Mouse (Mus musculus): ENCODE measurements around the gene Spag6. TPM values are rescaled to one million over a fixed set of nuclear protein-coding genes. Genes with fewer than 3 reads are reported as not detected.

Spag6 gene
- 0.35 and 0.36 TPM in 2 replicates for polyA plus RNA-seq (2012; rRNA removed; ENCODE audit: low replicate concordance)

GRCm38 (mm10) chr2:18693871-18694610 lies at the start of gene Spag6:
Spag6 (plus strand) TSS chr2:18694032.

GRCm38 (mm10) chr2:18672133-18672765 lies 21.6 kb upstream of the Spag6 start, which contains the start of gene Commd3:
Commd3 (plus strand) TSS chr2:18672384.

GRCm38 (mm10) chr2:18676936-18677491 lies 16.8 kb upstream of the Spag6 start, which contains the start of gene Bmi1:
Bmi1 (plus strand) TSS chr2:18677018.

Other genes starting within 250 kb of the Spag6 start
- gene Commd3, start 21.6 kb upstream of the Spag6 start, polyA plus RNA-seq (2012; rRNA removed; ENCODE audit: low replicate concordance), result 46.1 and 50.0 TPM in 2 replicates
- 10.7 and 19.5 TPM in 2 replicates for gene Bmi1, start 17.0 kb upstream of the Spag6 start, polyA plus RNA-seq (2012; rRNA removed; ENCODE audit: low replicate concordance)